Mouse (Mus musculus): ENCODE measurements around the gene Plcxd2.

Gene Plcxd2

GRCm38 (mm10) chr16:46010153-46010905 lies at the start of gene Plcxd2:
Plcxd2 (minus strand) TSS chr16:46010218.
- in situ Hi-C loops (cut with MboI, MseI) = loop anchor here in 1 of 2 experiments (25.0 kb wide), 1 partner anchor 773 kb away; no protein-coding TSS in a partner anchor

GRCm38 (mm10) chr16:46046906-46047305 lies 36.9 kb upstream of the Plcxd2 start:
- in situ Hi-C loops (cut with MboI, MseI) = no loop called here

GRCm38 (mm10) chr16:46036261-46036660 lies 26.2 kb upstream of the Plcxd2 start:
- in situ Hi-C loops (cut with MboI, MseI) = no loop called here

- in situ Hi-C loops (cut with MboI, MseI) = no loop called here
These were observed 23.9 kb upstream of the Plcxd2 start for GRCm38 (mm10) chr16:46033896-46034295.

- in situ Hi-C loops (cut with MboI, MseI) = loop anchor here in 1 of 2 experiments (25.0 kb wide), 1 partner anchor 786 kb away; no protein-coding TSS in a partner anchor
These were observed 13.0 kb upstream of the Plcxd2 start for GRCm38 (mm10) chr16:46022958-46023491.

GRCm38 (mm10) chr16:46022189-46022928 lies 12.3 kb upstream of the Plcxd2 start:
- in situ Hi-C loops (cut with MboI, MseI) = loop anchor here in 1 of 2 experiments (25.0 kb wide), 1 partner anchor 785 kb away; no protein-coding TSS in a partner anchor

- in situ Hi-C loops (cut with MboI, MseI) = loop anchor here in 1 of 2 experiments (25.0 kb wide), 1 partner anchor 784 kb away; no protein-coding TSS in a partner anchor
These were observed 11.3 kb upstream of the Plcxd2 start for GRCm38 (mm10) chr16:46021302-46021701.

GRCm38 (mm10) chr16:46020396-46020795 lies 10.4 kb upstream of the Plcxd2 start:
- in situ Hi-C loops (cut with MboI, MseI) = loop anchor here in 1 of 2 experiments (25.0 kb wide), 1 partner anchor 783 kb away; no protein-coding TSS in a partner anchor

GRCm38 (mm10) chr16:46019799-46020198 lies 9.8 kb upstream of the Plcxd2 start:
- in situ Hi-C loops (cut with MboI, MseI) = loop anchor here in 1 of 2 experiments (25.0 kb wide), 1 partner anchor 782 kb away; no protein-coding TSS in a partner anchor

- in situ Hi-C loops (cut with MboI, MseI) = loop anchor here in 1 of 2 experiments (25.0 kb wide), 1 partner anchor 782 kb away; no protein-coding TSS in a partner anchor
These were observed 9.3 kb upstream of the Plcxd2 start for GRCm38 (mm10) chr16:46019359-46019758.

- in situ Hi-C loops (cut with MboI, MseI) = loop anchor here in 1 of 2 experiments (25.0 kb wide), 1 partner anchor 774 kb away; no protein-coding TSS in a partner anchor
These were observed 1.7 kb upstream of the Plcxd2 start for GRCm38 (mm10) chr16:46011696-46012095.

- in situ Hi-C loops (cut with MboI, MseI) = loop anchor here in 1 of 2 experiments (25.0 kb wide), 1 partner anchor 774 kb away; no protein-coding TSS in a partner anchor
These were observed 845 bp upstream of the Plcxd2 start for GRCm38 (mm10) chr16:46010906-46011220.

- in situ Hi-C loops (cut with MboI, MseI) = loop anchor here in 1 of 2 experiments (5.0 to 25.0 kb wide), 2 partner anchors 113 to 772 kb away; partner anchors contain the start of gene Cd96
These were observed 301 bp downstream of the Plcxd2 start for GRCm38 (mm10) chr16:46009717-46010116.

- in situ Hi-C loops (cut with MboI, MseI) = loop anchor here in 1 of 2 experiments (5.0 to 25.0 kb wide), 2 partner anchors 114 to 771 kb away; partner anchors contain the start of gene Cd96
These were observed 1.3 kb downstream of the Plcxd2 start for GRCm38 (mm10) chr16:46008766-46009165.

- in situ Hi-C loops (cut with MboI, MseI) = loop anchor here in 1 of 2 experiments (5.0 to 25.0 kb wide), 2 partner anchors 114 to 771 kb away; partner anchors contain the start of gene Cd96
These were observed 1.9 kb downstream of the Plcxd2 start for GRCm38 (mm10) chr16:46008036-46008605.

GRCm38 (mm10) chr16:46006261-46006660 lies 3.8 kb downstream of the Plcxd2 start:
- in situ Hi-C loops (cut with MboI, MseI) = loop anchor here in 1 of 2 experiments (5.0 to 25.0 kb wide), 2 partner anchors 116 to 769 kb away; partner anchors contain the start of gene Cd96

- in situ Hi-C loops (cut with MboI, MseI) = loop anchor here in 1 of 2 experiments (25.0 kb wide), 1 partner anchor 764 kb away; no protein-coding TSS in a partner anchor
These were observed 8.4 kb downstream of the Plcxd2 start for GRCm38 (mm10) chr16:46001550-46002166.

GRCm38 (mm10) chr16:46000976-46001375 lies 9.0 kb downstream of the Plcxd2 start:
- in situ Hi-C loops (cut with MboI, MseI) = loop anchor here in 1 of 2 experiments (25.0 kb wide), 1 partner anchor 764 kb away; no protein-coding TSS in a partner anchor

- in situ Hi-C loops (cut with MboI, MseI) = loop anchor here in 1 of 2 experiments (25.0 kb wide), 2 partner anchors 762 to 1037 kb away; no protein-coding TSS in a partner anchor
These were observed 10.4 kb downstream of the Plcxd2 start for GRCm38 (mm10) chr16:45999374-46000191.
